Comparison of ENCODE assay signal across 9 mouse cellular contexts in the genomic region with DNA sequence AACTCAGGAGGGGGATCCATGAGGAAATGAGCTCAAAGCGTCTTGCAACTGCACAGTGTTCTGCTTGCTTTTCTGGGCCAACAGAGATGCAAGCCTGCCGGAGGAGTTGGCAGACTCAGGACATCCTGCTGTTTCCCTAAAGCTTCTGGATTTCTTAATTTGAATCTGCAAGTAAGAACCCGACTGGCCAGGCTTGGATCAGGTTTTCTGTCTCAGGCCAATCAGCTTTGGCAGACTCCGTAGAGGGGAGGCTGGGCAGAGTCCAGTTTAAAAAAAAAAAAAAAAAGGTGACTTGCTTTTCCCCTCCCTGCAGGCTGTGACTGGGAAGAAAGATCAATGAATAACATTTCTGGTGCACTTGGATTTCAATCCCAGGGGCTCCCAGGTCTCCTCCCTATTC. TPM values are rescaled to one million over a fixed set of nuclear protein-coding genes. Genes with fewer than 3 reads are reported as not detected.
A peak's percentile ranks its signal among the peaks of the same experiment; 100 is the strongest.
DNase-seq lines count a peak whose midpoint lies in the region; ATAC-seq and TF ChIP-seq lines count a peak whose summit lies in the region.
"Had no signal": no experiment of that assay in that cellular context is flagged by ENCODE, and none has a peak within 500 bp of the region (broad histone marks: within the 10 kb centered on the region; RNA-seq: fewer than 3 reads in every experiment).

No protein-coding gene starts in this region.

- no peak overlapping the region for H3K9ac ChIP-seq in hindbrain, embryonic 12.5 days
- no peak overlapping the region for H3K9ac ChIP-seq in lung, postnatal 0 days (replicated peaks; ENCODE audit: low read depth)
- H3K9ac ChIP-seq in forebrain, embryonic 11.5 days (ENCODE audit: low read length) = no peak overlapping the region
- no peak overlapping the region for H3K9ac ChIP-seq in neural tube, embryonic 15.5 days (replicated peaks)
- H3K9ac ChIP-seq: hindbrain, embryonic 15.5 days had no signal

- TF ChIP-seq EP300 in lung, postnatal 0 days (IDR thresholded peaks at IDR 0.05) = no peak

- no peak overlapping the region for H3K27ac ChIP-seq in hindbrain, embryonic 10.5 days
- no peak overlapping the region for H3K27ac ChIP-seq in hindbrain, embryonic 12.5 days
- peak overlapping the region; percentile 71 for H3K27ac ChIP-seq in embryonic facial prominence, embryonic 10.5 days (replicated peaks)
- H3K27ac ChIP-seq in lung, postnatal 0 days (ENCODE audit: low read length) = 0 out of 2 replicates have a peak overlapping the region, but pooled peaks have one; percentile 14
- no peak overlapping the region for H3K27ac ChIP-seq in forebrain, embryonic 11.5 days (ENCODE audit: low read depth, low read length)
- no peak overlapping the region for H3K27ac ChIP-seq in neural tube, embryonic 15.5 days (replicated peaks)
- H3K27ac ChIP-seq: hindbrain, embryonic 15.5 days had no signal

- no peak overlapping the region for H3K4me2 ChIP-seq in hindbrain, embryonic 12.5 days (replicated peaks)
- no peak overlapping the region for H3K4me2 ChIP-seq in lung, postnatal 0 days (replicated peaks; ENCODE audit: low read depth, low read length)
- H3K4me2 ChIP-seq in forebrain, embryonic 11.5 days (ENCODE audit: low read depth, low read length, severe bottlenecking) = no peak overlapping the region
- no peak overlapping the region for H3K4me2 ChIP-seq in neural tube, embryonic 15.5 days
- H3K4me2 ChIP-seq: hindbrain, embryonic 15.5 days had no signal

- H3K27me3 ChIP-seq in hindbrain, embryonic 10.5 days (ENCODE audit: insufficient read depth, poor library complexity, severe bottlenecking) = no peaks in the 10 kb centered on the region
- H3K27me3 ChIP-seq in hindbrain, embryonic 12.5 days = no peaks in the 10 kb centered on the region
- no peaks in the 10 kb centered on the region for H3K27me3 ChIP-seq in embryonic facial prominence, embryonic 10.5 days (replicated peaks; ENCODE audit: low read depth, poor library complexity, severe bottlenecking)
- H3K27me3 ChIP-seq in lung, postnatal 0 days (replicated peaks; ENCODE audit: insufficient read depth, low read length) = no peaks in the 10 kb centered on the region
- no peaks in the 10 kb centered on the region for H3K27me3 ChIP-seq in forebrain, embryonic 11.5 days (ENCODE audit: control insufficient read depth, insufficient read depth, low read length)
- no peaks in the 10 kb centered on the region for H3K27me3 ChIP-seq in neural tube, embryonic 15.5 days (replicated peaks)
- H3K27me3 ChIP-seq: hindbrain, embryonic 15.5 days had no signal

- H3K4me1 ChIP-seq in hindbrain, embryonic 10.5 days (replicated peaks) = peaks cover 38% of the 10 kb centered on the region
- peaks cover 25% of the 10 kb centered on the region for H3K4me1 ChIP-seq in hindbrain, embryonic 12.5 days
- peaks cover 40% of the 10 kb centered on the region for H3K4me1 ChIP-seq in embryonic facial prominence, embryonic 10.5 days
- peaks cover 6% of the 10 kb centered on the region for H3K4me1 ChIP-seq in lung, postnatal 0 days (ENCODE audit: insufficient read depth, low read depth, low read length)
- H3K4me1 ChIP-seq in forebrain, embryonic 11.5 days (replicated peaks; ENCODE audit: control insufficient read depth, insufficient read depth, low read length) = peaks cover 11% of the 10 kb centered on the region; the same call in 1 of the 2 replicates
- peaks cover 29% of the 10 kb centered on the region for H3K4me1 ChIP-seq in neural tube, embryonic 15.5 days

- no peak overlapping the region for H3K4me3 ChIP-seq in hindbrain, embryonic 10.5 days
- no peak overlapping the region for H3K4me3 ChIP-seq in hindbrain, embryonic 12.5 days
- peak overlapping the region; percentile 41 for H3K4me3 ChIP-seq in embryonic facial prominence, embryonic 10.5 days
- H3K4me3 ChIP-seq in lung, postnatal 0 days (ENCODE audit: low read depth, low read length) = no peak overlapping the region
- H3K4me3 ChIP-seq in forebrain, embryonic 11.5 days (ENCODE audit: low read depth, low read length) = no peak overlapping the region
- H3K4me3 ChIP-seq in neural tube, embryonic 15.5 days (replicated peaks) = no peak overlapping the region
- H3K4me3 ChIP-seq: hindbrain, embryonic 15.5 days had no signal

- peak; percentile 28 for DNase-seq in hindbrain, embryonic 10.5 days (ENCODE audit: low spot score)
- DNase-seq in embryonic facial prominence, embryonic 10.5 days (ENCODE audit: low spot score) = peak; percentile 46
- DNase-seq in kidney, adult 8-10 months = peak; percentile 72 to 79
- peak; percentile 83 for DNase-seq in lung, postnatal 0 days (ENCODE audit: low spot score)
- DNase-seq in forebrain, embryonic 11.5 days (ENCODE audit: low spot score) = no peak
- no peak for DNase-seq in frontal cortex, postnatal 10 days (ENCODE audit: low spot score in 2 of 2)

- ATAC-seq in hindbrain, embryonic 12.5 days (ENCODE audit: low FRiP score) = no peak
- ATAC-seq in lung, postnatal 0 days = no peak
- ATAC-seq in forebrain, embryonic 11.5 days (replicated peaks; ENCODE audit: low FRiP score) = no peak
- no peak for ATAC-seq in neural tube, embryonic 15.5 days (ENCODE audit: low FRiP score)

- H3K36me3 ChIP-seq in hindbrain, embryonic 10.5 days = no peaks in the 10 kb centered on the region
- no peaks in the 10 kb centered on the region for H3K36me3 ChIP-seq in hindbrain, embryonic 12.5 days
- no peaks in the 10 kb centered on the region for H3K36me3 ChIP-seq in embryonic facial prominence, embryonic 10.5 days (replicated peaks)
- H3K36me3 ChIP-seq in lung, postnatal 0 days (ENCODE audit: insufficient read depth, low read length) = no peaks in the 10 kb centered on the region
- H3K36me3 ChIP-seq in forebrain, embryonic 11.5 days (ENCODE audit: control insufficient read depth, insufficient read depth, low read length) = no peaks in the 10 kb centered on the region
- H3K36me3 ChIP-seq in neural tube, embryonic 15.5 days = no peaks in the 10 kb centered on the region
- H3K36me3 ChIP-seq: hindbrain, embryonic 15.5 days had no signal

- H3K9me3 ChIP-seq in hindbrain, embryonic 10.5 days = no peaks in the 10 kb centered on the region
- H3K9me3 ChIP-seq in hindbrain, embryonic 12.5 days (replicated peaks) = no peaks in the 10 kb centered on the region
- no peaks in the 10 kb centered on the region for H3K9me3 ChIP-seq in embryonic facial prominence, embryonic 10.5 days
- H3K9me3 ChIP-seq in lung, postnatal 0 days (ENCODE audit: low read length) = no peaks in the 10 kb centered on the region
- H3K9me3 ChIP-seq in forebrain, embryonic 11.5 days (ENCODE audit: control insufficient read depth, low read length) = no peaks in the 10 kb centered on the region
- no peaks in the 10 kb centered on the region for H3K9me3 ChIP-seq in neural tube, embryonic 15.5 days (replicated peaks)
- H3K9me3 ChIP-seq: hindbrain, embryonic 15.5 days had no signal

- 59% methylated on average over 4 of the region's 4 CpGs for WGBS in hindbrain, embryonic 10.5 days
- WGBS in hindbrain, embryonic 12.5 days = 46% methylated on average over 4 of the region's 4 CpGs
- 45% methylated on average over 4 of the region's 4 CpGs for WGBS in embryonic facial prominence, embryonic 10.5 days
- WGBS in lung, postnatal 0 days = 33% methylated on average over 4 of the region's 4 CpGs
- WGBS in forebrain, embryonic 11.5 days = 51% methylated on average over 4 of the region's 4 CpGs
- 53% methylated on average over 4 of the region's 4 CpGs for WGBS in neural tube, embryonic 15.5 days

- TF ChIP-seq CTCF in lung, postnatal 0 days (IDR thresholded peaks at IDR 0.05) = no peak

RNA-seq across cellular contexts. Expression of a gene that starts 2.1 kb away (rescaled TPM):
- 222 and 241 TPM in 2 replicates for polyA plus RNA-seq in hindbrain, embryonic 10.5 days (2016; fragmentation: Nextera tagmentation; extraction: Ambion mirVana)
- 232 and 233 TPM in 2 replicates for polyA plus RNA-seq in hindbrain, embryonic 12.5 days (2016; fragmentation: Nextera tagmentation; extraction: Ambion mirVana)
- polyA plus RNA-seq in embryonic facial prominence, embryonic 10.5 days (2016; fragmentation: Nextera tagmentation; extraction: Ambion mirVana) = 204 and 209 TPM in 2 replicates
- 127 and 140 TPM in 2 replicates for polyA plus RNA-seq in lung, postnatal 0 days (2015; fragmentation: Nextera tagmentation; extraction: Ambion mirVana)
- polyA plus RNA-seq in forebrain, embryonic 11.5 days (2014; fragmentation: Nextera tagmentation; extraction: Ambion mirVana) = 198 and 207 TPM in 2 replicates
- polyA plus RNA-seq in neural tube, embryonic 15.5 days (2015; fragmentation: Nextera tagmentation; extraction: Ambion mirVana) = 362 and 402 TPM in 2 replicates

RNA-seq across cellular contexts. Expression of a gene that starts 37.7 kb away (rescaled TPM):
- 149 and 168 TPM in 2 replicates for polyA plus RNA-seq in hindbrain, embryonic 10.5 days (2016; fragmentation: Nextera tagmentation; extraction: Ambion mirVana)
- polyA plus RNA-seq in hindbrain, embryonic 12.5 days (2016; fragmentation: Nextera tagmentation; extraction: Ambion mirVana) = 172 and 178 TPM in 2 replicates
- polyA plus RNA-seq in embryonic facial prominence, embryonic 10.5 days (2016; fragmentation: Nextera tagmentation; extraction: Ambion mirVana) = 165 and 169 TPM in 2 replicates
- polyA plus RNA-seq in lung, postnatal 0 days (2015; fragmentation: Nextera tagmentation; extraction: Ambion mirVana) = 151 and 155 TPM in 2 replicates
- 162 and 169 TPM in 2 replicates for polyA plus RNA-seq in forebrain, embryonic 11.5 days (2014; fragmentation: Nextera tagmentation; extraction: Ambion mirVana)
- polyA plus RNA-seq in neural tube, embryonic 15.5 days (2015; fragmentation: Nextera tagmentation; extraction: Ambion mirVana) = 122 and 133 TPM in 2 replicates

Comparison
In these comparisons a context has a peak if more than half of its experiments do, and no peak if none do; other contexts are left out.
1. DNase-seq: peak in hindbrain, embryonic 10.5 days (single experiment), embryonic facial prominence, embryonic 10.5 days (single experiment), kidney, adult 8-10 months (2 of 2) and lung, postnatal 0 days (single experiment); none in forebrain, embryonic 11.5 days (single experiment) and frontal cortex, postnatal 10 days (0 of 2).
2. H3K27ac ChIP-seq: peak in embryonic facial prominence, embryonic 10.5 days (single experiment) and lung, postnatal 0 days (single experiment); none in hindbrain, embryonic 10.5 days (single experiment), hindbrain, embryonic 12.5 days (single experiment), forebrain, embryonic 11.5 days (single experiment) and neural tube, embryonic 15.5 days (single experiment).